Mouse (Mus musculus) small intestine, adult 2 months (tissue): ENCODE results near the gene Sohlh1.

Experiments
- CTCF ChIP-seq: fragments of 200-500 bp; IDR thresholded peaks from 2 replicates; pipeline ENCODE4 v1.5.1; 2012; ENCODE audit warnings: low read depth, mild to moderate bottlenecking, control low read depth, inconsistent platforms, low read length, moderate library complexity, mixed read lengths; ENCODE audit not compliant: insufficient replicate concordance, insufficient read length; ENCODE audit errors: extremely low read depth
- POLR2A ChIP-seq: fragments of 200-500 bp; IDR thresholded peaks from 2 replicates; pipeline ENCODE4 v1.6.1; 2012; ENCODE audit warnings: low read depth, mild to moderate bottlenecking, control low read depth, inconsistent platforms, low read length, moderate library complexity

- no peak for TF ChIP-seq CTCF
- no peak for TF ChIP-seq POLR2A
Observed at GRCm38 (mm10) chr2:25842758-25843157, 4.3 kb downstream of the Sohlh1 start.
